Mouse (Mus musculus) heart, postnatal 0 days (tissue): Measurements from ENCODE around the gene Csf1.

ENCODE experiments used
- CTCF ChIP-seq: IDR thresholded peaks from 2 replicates; pipeline ENCODE4 v1.5.1; 2016; ENCODE audit warnings: antibody characterized with exemption, control low read depth, low read depth
- EP300 ChIP-seq: IDR thresholded peaks from 2 replicates; pipeline ENCODE4 v1.6.1; 2016; ENCODE audit warnings: antibody characterized with exemption, low read depth

DNA sequence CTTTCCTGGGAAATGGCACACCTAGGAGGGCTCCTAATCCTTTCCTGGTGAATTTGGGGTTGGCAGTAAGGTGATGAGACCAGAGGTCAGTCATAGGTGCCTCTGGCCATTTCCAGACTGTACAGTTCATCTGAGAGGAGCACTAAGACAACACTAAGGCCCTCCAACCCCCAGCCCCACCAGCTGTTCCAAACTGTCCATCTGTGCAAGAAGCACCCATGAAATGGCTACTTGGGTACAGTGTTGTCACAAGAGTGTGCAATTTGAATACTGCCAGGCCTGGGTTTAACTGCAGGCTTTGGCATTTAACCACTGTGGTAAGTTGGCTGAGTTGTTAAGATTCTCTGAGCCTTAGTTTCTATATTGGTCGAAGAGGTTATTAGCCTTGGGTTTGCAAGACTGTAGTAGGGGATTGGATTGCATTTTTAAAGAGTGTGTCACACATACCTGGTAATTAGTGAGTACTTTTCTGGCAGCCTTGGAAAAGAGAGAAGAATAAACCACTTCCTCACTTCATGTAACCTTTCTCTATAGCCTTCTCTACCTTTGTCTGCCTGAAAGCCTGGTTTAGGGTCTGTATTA, 22.6 kb downstream of the Csf1 start:
- TF ChIP-seq EP300 (no peak), CTCF (no peak)
